Mouse (Mus musculus): ENCODE data around the gene Uimc1.

DNA sequence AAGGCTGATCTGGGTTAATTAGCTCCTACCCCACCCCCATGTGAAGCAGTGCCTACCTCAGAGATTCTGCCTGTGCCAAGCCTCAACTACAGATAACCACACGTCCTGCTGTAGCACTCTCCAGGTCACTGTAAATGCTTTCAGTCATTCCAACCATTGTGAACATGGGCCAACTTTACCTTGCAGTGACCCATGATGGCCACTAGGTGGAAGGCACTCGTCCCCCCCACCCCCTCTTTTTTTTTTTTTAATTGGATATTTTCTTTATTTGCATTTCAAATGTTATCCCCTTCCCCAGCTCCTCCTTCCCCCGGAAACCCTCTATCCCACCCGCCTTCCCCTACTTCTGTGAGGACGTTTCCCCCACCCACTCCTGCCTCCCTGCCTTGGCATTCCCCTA, 35.3 kb upstream of the Uimc1 start:
- no peak for TF ChIP-seq CTCF (IDR thresholded peaks at IDR 0.05; ENCODE audit: borderline replicate concordance, control insufficient read depth, extremely low read depth, insufficient read depth, low read length, poor library complexity)
- TF ChIP-seq POLR2A (IDR thresholded peaks at IDR 0.05; ENCODE audit: control insufficient read depth, extremely low read depth, insufficient read depth, low read length, poor library complexity) = no peak
